Mouse (Mus musculus) liver, embryonic 13.5 days (tissue): ENCODE measurements around the gene Ccdc73. TPM values are rescaled to one million over a fixed set of nuclear protein-coding genes. Genes with fewer than 3 reads are reported as not detected.
"Not testable (repeated sequence)": the region's sequence is repeated elsewhere in the genome, so short reads cannot be mapped to it uniquely, and the experiment has no call there.

Source experiments
- ATAC-seq: fragments of 200-750 bp; cut with Nextera tagmentation; 2 replicates; pipeline ENCODE4 v1.8.0; 2017; ENCODE audit warnings: low read depth, mild to moderate bottlenecking, moderate number of reproducible peaks, moderate library complexity
- DNase-seq: peaks from one replicate; pipeline ENCODE4 v3.0.0; 2022
- H3K27ac ChIP-seq: fragments of 300-500 bp; sonication (generic); 2 replicates; pipeline ENCODE4 v1.5.1; 2015; ENCODE audit warnings: moderate library complexity, mild to moderate bottlenecking, inconsistent platforms
- H3K27me3 ChIP-seq: fragments of 300-500 bp; sonication (generic); 2 replicates; pipeline ENCODE4 v1.6.1; 2015; ENCODE audit warnings: mild to moderate bottlenecking, inconsistent platforms
- H3K36me3 ChIP-seq: fragments of 300-500 bp; sonication (generic); 2 replicates; pipeline ENCODE4 v1.6.1; 2015; ENCODE audit warnings: mild to moderate bottlenecking, inconsistent platforms
- H3K4me1 ChIP-seq: fragments of 300-500 bp; sonication (generic); replicated peaks from 2 replicates; pipeline ENCODE4 v1.6.1; 2015; ENCODE audit warnings: inconsistent platforms
- H3K4me2 ChIP-seq: fragments of 300-500 bp; sonication (generic); 2 replicates; pipeline ENCODE4 v1.6.1; 2015; ENCODE audit warnings: inconsistent platforms, mild to moderate bottlenecking, moderate library complexity
- H3K4me3 ChIP-seq: fragments of 300-500 bp; sonication (generic); replicated peaks from 2 replicates; pipeline ENCODE4 v1.5.1; 2015; ENCODE audit warnings: mild to moderate bottlenecking, inconsistent platforms
- H3K9ac ChIP-seq: fragments of 300-500 bp; sonication (generic); 2 replicates; pipeline ENCODE4 v1.6.1; 2015; ENCODE audit warnings: mild to moderate bottlenecking, inconsistent platforms
- H3K9me3 ChIP-seq: fragments of 300-500 bp; sonication (generic); replicated peaks from 2 replicates; pipeline ENCODE4 v1.6.1; 2016; ENCODE audit warnings: inconsistent platforms
- WGBS: fragments of 180-500 bp; shearing (Covaris S2); methylation state at CpG from one replicate; pipeline ENCODE4 v1.1.7; 2015; ENCODE audit not compliant: insufficient replicate concordance; 5-methylcytosine and 5-hydroxymethylcytosine counted together
- polyA plus RNA-seq: library from polyadenylated mRNA; unstranded; fragments of >200 nt; fragmentation: Nextera tagmentation; extraction: Ambion mirVana; gene quantifications from 2 replicates; pipeline ENCODE4 v1.2.1, GENCODE M21; 2015

The Ccdc73 gene
- 3.2 and 4.6 TPM in 2 replicates for polyA plus RNA-seq

- Histone ChIP-seq H3K9me3 (no peaks in the 10 kb centered on the region), H3K4me2 (no peak within 1 kb of the TSS), H3K9ac (no peak within 1 kb of the TSS), H3K27me3 (no peaks in the 10 kb centered on the region), H3K36me3 (no peaks in the 10 kb centered on the region), H3K4me3 (no peak within 1 kb of the TSS), H3K27ac (no peak within 1 kb of the TSS), H3K4me1 (no peaks in the 10 kb centered on the region)
- ATAC-seq (no peak), DNase-seq (no peak)
- WGBS, result 76% methylated on average over 13 of the region's 13 CpGs
Observed at GRCm38 (mm10) chr2:104867282-104867855, at the start of gene Ccdc73. TSS of gene Ccdc73 (plus strand) at chr2:104867805.

- peaks cover 31% of the 10 kb centered on the region for H3K4me1 ChIP-seq
- H3K4me2 ChIP-seq, DNase-seq, H3K27me3 ChIP-seq, ATAC-seq, H3K4me3 ChIP-seq, H3K9me3 ChIP-seq, H3K27ac ChIP-seq, H3K36me3 ChIP-seq, H3K9ac ChIP-seq: not testable (repeated sequence)
- WGBS, result 75% methylated on average over 3 of the region's 3 CpGs
Observed at GRCm38 (mm10) chr2:104818763-104819162, 48.8 kb upstream of the Ccdc73 start.

GRCm38 (mm10) chr2:104826191-104826590 is 41.4 kb upstream of the Ccdc73 start:
- Histone ChIP-seq H3K4me1 (no peaks in the 10 kb centered on the region), H3K36me3 (no peaks in the 10 kb centered on the region), H3K4me3 (no peak overlapping the region), H3K27ac (no peak overlapping the region), H3K9ac (no peak overlapping the region), H3K4me2 (no peak overlapping the region), H3K27me3 (no peaks in the 10 kb centered on the region), H3K9me3 (no peaks in the 10 kb centered on the region)
- no peak for DNase-seq
- ATAC-seq, result no peak
- WGBS, result 67% methylated on average over 4 of the region's 4 CpGs

GRCm38 (mm10) chr2:104832486-104832885 is 35.1 kb upstream of the Ccdc73 start:
- DNase-seq (no peak), ATAC-seq (no peak)
- Histone ChIP-seq H3K27ac (no peak overlapping the region), H3K4me2 (no peak overlapping the region), H3K9ac (no peak overlapping the region), H3K36me3 (no peaks in the 10 kb centered on the region), H3K27me3 (no peaks in the 10 kb centered on the region), H3K4me3 (no peak overlapping the region), H3K9me3 (no peaks in the 10 kb centered on the region), H3K4me1 (no peaks in the 10 kb centered on the region)
- 67% methylated on average over 2 of the region's 2 CpGs for WGBS

GRCm38 (mm10) chr2:104840974-104841373 is 26.6 kb upstream of the Ccdc73 start:
- no peak overlapping the region for H3K4me3 ChIP-seq

GRCm38 (mm10) chr2:104841736-104842135 is 25.9 kb upstream of the Ccdc73 start:
- no peak overlapping the region for H3K27ac ChIP-seq
- ATAC-seq, result no peak

More at GRCm38 (mm10) chr2:104840974-104841373, 26.6 kb upstream of the Ccdc73 start:
- H3K36me3 ChIP-seq, result no peaks in the 10 kb centered on the region
- H3K9ac ChIP-seq, result no peak overlapping the region
- no peaks in the 10 kb centered on the region for H3K9me3 ChIP-seq
- no peak for ATAC-seq
- H3K4me2 ChIP-seq, result no peak overlapping the region
- H3K27me3 ChIP-seq, result no peaks in the 10 kb centered on the region
- H3K4me1 ChIP-seq, result no peaks in the 10 kb centered on the region
- H3K27ac ChIP-seq, result no peak overlapping the region
- no peak for DNase-seq

GRCm38 (mm10) chr2:104842559-104842958 is 25.0 kb upstream of the Ccdc73 start:
- no peak overlapping the region for H3K4me3 ChIP-seq
- H3K9ac ChIP-seq, result no peak overlapping the region
- no peak for ATAC-seq
- no peak for DNase-seq
- no peaks in the 10 kb centered on the region for H3K36me3 ChIP-seq
- no peak overlapping the region for H3K27ac ChIP-seq
- H3K27me3 ChIP-seq, result no peaks in the 10 kb centered on the region
- no peaks in the 10 kb centered on the region for H3K4me1 ChIP-seq
- no peak overlapping the region for H3K4me2 ChIP-seq
- H3K9me3 ChIP-seq, result no peaks in the 10 kb centered on the region

More at GRCm38 (mm10) chr2:104841736-104842135, 25.9 kb upstream of the Ccdc73 start:
- H3K4me1 ChIP-seq, result no peaks in the 10 kb centered on the region
- DNase-seq, result no peak
- 60% methylated on average over 7 of the region's 7 CpGs for WGBS
- H3K4me3 ChIP-seq, result no peak overlapping the region
- H3K4me2 ChIP-seq, result no peak overlapping the region
- no peaks in the 10 kb centered on the region for H3K9me3 ChIP-seq
- H3K36me3 ChIP-seq, result no peaks in the 10 kb centered on the region
- no peak overlapping the region for H3K9ac ChIP-seq
- no peaks in the 10 kb centered on the region for H3K27me3 ChIP-seq

GRCm38 (mm10) chr2:104846638-104847414 is 20.8 kb upstream of the Ccdc73 start:
- no peak for ATAC-seq
- Histone ChIP-seq H3K4me3 (no peak overlapping the region), H3K27ac (no peak overlapping the region), H3K4me1 (peaks cover 12% of the 10 kb centered on the region), H3K9ac (no peak overlapping the region), H3K4me2 (no peak overlapping the region), H3K9me3 (no peaks in the 10 kb centered on the region), H3K36me3 (no peaks in the 10 kb centered on the region), H3K27me3 (peaks cover 36% of the 10 kb centered on the region)
- no peak for DNase-seq
- WGBS, result 30% methylated on average over 4 of the region's 4 CpGs

GRCm38 (mm10) chr2:104847645-104848044 is 20.0 kb upstream of the Ccdc73 start:
- Histone ChIP-seq H3K4me3 (no peak overlapping the region), H3K4me2 (no peak overlapping the region), H3K4me1 (peaks cover 12% of the 10 kb centered on the region), H3K9ac (no peak overlapping the region), H3K9me3 (no peaks in the 10 kb centered on the region), H3K27me3 (peaks cover 40% of the 10 kb centered on the region), H3K36me3 (no peaks in the 10 kb centered on the region), H3K27ac (no peak overlapping the region)
- DNase-seq (no peak), ATAC-seq (no peak)
- WGBS, result 34% methylated on average over 2 of the region's 2 CpGs

- peaks cover 40% of the 10 kb centered on the region for H3K27me3 ChIP-seq
- ATAC-seq (no peak), DNase-seq (no peak)
- no peak overlapping the region; the same call in 1 of the 2 replicates for H3K9ac ChIP-seq
- 10% methylated on average over 16 of the region's 16 CpGs for WGBS
- H3K27ac ChIP-seq, result no peak overlapping the region
- H3K4me2 ChIP-seq, result peak overlapping the region; percentile 79
- H3K9me3 ChIP-seq, result no peaks in the 10 kb centered on the region
- peaks cover 12% of the 10 kb centered on the region for H3K4me1 ChIP-seq
- H3K4me3 ChIP-seq, result peak overlapping the region; percentile 55
- H3K36me3 ChIP-seq, result no peaks in the 10 kb centered on the region
Observed at GRCm38 (mm10) chr2:104848235-104849161, 19.1 kb upstream of the Ccdc73 start.

GRCm38 (mm10) chr2:104849276-104849990 is 18.2 kb upstream of the Ccdc73 start, which contains the start of gene Prrg4:
TSS of gene Prrg4 (minus strand) at chr2:104849876.
- peaks cover 12% of the 10 kb centered on the region for H3K4me1 ChIP-seq
- peak; percentile 65 for ATAC-seq
- DNase-seq, result peak; percentile 9
- no peak within 1 kb of the TSS for H3K27ac ChIP-seq
- 1% methylated on average over 62 of the region's 62 CpGs for WGBS
- H3K36me3 ChIP-seq, result no peaks in the 10 kb centered on the region
- peak within 1 kb of the TSS; percentile 79 for H3K4me2 ChIP-seq
- H3K9ac ChIP-seq, result peak within 1 kb of the TSS; percentile 43
- no peaks in the 10 kb centered on the region for H3K9me3 ChIP-seq
- H3K27me3 ChIP-seq, result peaks cover 40% of the 10 kb centered on the region
- H3K4me3 ChIP-seq, result peak within 1 kb of the TSS; percentile 55
